Comparison of ENCODE assay signal across 26 mouse cellular contexts in the genomic region with DNA sequence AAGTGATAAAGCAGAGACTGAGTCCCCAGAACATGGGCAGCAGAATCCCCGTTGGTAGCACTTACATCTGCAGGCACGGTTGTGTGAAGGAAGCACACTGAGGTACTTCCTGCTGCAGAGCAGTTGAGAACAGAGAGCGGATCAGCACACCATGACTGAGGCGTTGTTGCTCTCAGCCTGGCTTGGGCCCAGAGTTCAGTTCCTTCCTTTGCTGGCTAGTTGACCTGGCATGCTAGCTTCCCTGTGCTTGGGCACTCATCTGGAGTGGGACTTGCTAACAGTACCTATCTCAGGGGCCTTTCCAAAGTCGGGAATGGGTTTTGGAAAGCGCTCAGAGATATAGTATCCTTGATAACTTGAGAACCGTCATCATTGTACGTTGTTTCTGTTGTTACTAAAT. TPM values are rescaled to one million over a fixed set of nuclear protein-coding genes. Genes with fewer than 3 reads are reported as not detected.
DNase-seq lines count a peak whose midpoint lies in the region; ATAC-seq lines count a peak whose summit lies in the region.
"Had no signal": no experiment of that assay in that cellular context is flagged by ENCODE, and none has a peak within 500 bp of the region (broad histone marks: within the 10 kb centered on the region; RNA-seq: fewer than 3 reads in every experiment).

No protein-coding gene starts in this region.

- H3K9me3 ChIP-seq in embryonic facial prominence, embryonic 13.5 days: no peaks in the 10 kb centered on the region
- H3K9me3 ChIP-seq in embryonic facial prominence, embryonic 10.5 days: no peaks in the 10 kb centered on the region
- no peaks in the 10 kb centered on the region for H3K9me3 ChIP-seq in midbrain, embryonic 13.5 days
- H3K9me3 ChIP-seq in midbrain, embryonic 10.5 days (replicated peaks): no peaks in the 10 kb centered on the region
- H3K9me3 ChIP-seq in midbrain, embryonic 16.5 days (replicated peaks; ENCODE audit: control insufficient read depth, low read length, poor library complexity, severe bottlenecking): no peaks in the 10 kb centered on the region
- H3K9me3 ChIP-seq: embryonic facial prominence, embryonic 15.5 days; heart, embryonic 10.5 days; heart, embryonic 13.5 days had no signal

- peaks cover 61% of the 10 kb centered on the region for H3K36me3 ChIP-seq in embryonic facial prominence, embryonic 13.5 days
- peaks cover 92% of the 10 kb centered on the region for H3K36me3 ChIP-seq in embryonic facial prominence, embryonic 10.5 days (replicated peaks)
- H3K36me3 ChIP-seq in midbrain, embryonic 13.5 days: peaks cover 41% of the 10 kb centered on the region
- peaks cover 79% of the 10 kb centered on the region for H3K36me3 ChIP-seq in midbrain, embryonic 10.5 days
- H3K36me3 ChIP-seq in midbrain, embryonic 16.5 days (ENCODE audit: control insufficient read depth, insufficient read depth, low read length): peaks cover 14% of the 10 kb centered on the region

- DNase-seq in embryonic facial prominence, embryonic 10.5 days (ENCODE audit: low spot score): no peak
- DNase-seq in lung, postnatal 14 days: peak; percentile 40
- DNase-seq in lung, postnatal 10 days: no peak
- DNase-seq in midbrain, embryonic 10.5 days (ENCODE audit: low spot score): no peak
- DNase-seq: adrenal gland, adult 8-10 months; adrenal gland, postnatal 25 days; cerebellum, adult 11-12 months; cerebellum, adult 8-10 months; cerebellum, postnatal 10 days; cerebellum, postnatal 36 days; embryo, embryonic 11 days; forebrain, postnatal 0 days; gastrocnemius, adult 2 months; gastrocnemius, postnatal 14 days; heart, adult 2 months; heart, postnatal 14 days; heart, postnatal 4 days had no signal

- no peak overlapping the region for H3K4me2 ChIP-seq in embryonic facial prominence, embryonic 13.5 days
- H3K4me2 ChIP-seq in midbrain, embryonic 13.5 days (replicated peaks): no peak overlapping the region
- no peak overlapping the region for H3K4me2 ChIP-seq in midbrain, embryonic 16.5 days (ENCODE audit: low read length)
- H3K4me2 ChIP-seq: embryonic facial prominence, embryonic 15.5 days; heart, embryonic 13.5 days; hindbrain, embryonic 14.5 days had no signal

- no peak overlapping the region for H3K9ac ChIP-seq in embryonic facial prominence, embryonic 13.5 days
- no peak overlapping the region for H3K9ac ChIP-seq in midbrain, embryonic 13.5 days (replicated peaks)
- no peak overlapping the region for H3K9ac ChIP-seq in midbrain, embryonic 16.5 days (ENCODE audit: low read depth, low read length)
- H3K9ac ChIP-seq: embryonic facial prominence, embryonic 15.5 days; forebrain, postnatal 0 days; heart, embryonic 13.5 days; hindbrain, embryonic 14.5 days had no signal

- H3K27me3 ChIP-seq in embryonic facial prominence, embryonic 13.5 days: no peaks in the 10 kb centered on the region
- H3K27me3 ChIP-seq in embryonic facial prominence, embryonic 10.5 days (replicated peaks; ENCODE audit: low read depth, poor library complexity, severe bottlenecking): no peaks in the 10 kb centered on the region
- H3K27me3 ChIP-seq in midbrain, embryonic 13.5 days: no peaks in the 10 kb centered on the region
- H3K27me3 ChIP-seq in midbrain, embryonic 10.5 days (ENCODE audit: low read depth, poor library complexity, severe bottlenecking): no peaks in the 10 kb centered on the region
- H3K27me3 ChIP-seq in midbrain, embryonic 16.5 days (ENCODE audit: control insufficient read depth, insufficient read depth, low read depth, low read length): no peaks in the 10 kb centered on the region
- H3K27me3 ChIP-seq: embryonic facial prominence, embryonic 15.5 days; heart, embryonic 13.5 days had no signal

- 77% methylated on average over 8 of the region's 8 CpGs for WGBS in embryonic facial prominence, embryonic 13.5 days
- 89% methylated on average over 8 of the region's 8 CpGs for WGBS in embryonic facial prominence, embryonic 10.5 days
- 85% methylated on average over 8 of the region's 8 CpGs for WGBS in midbrain, embryonic 13.5 days
- WGBS in midbrain, embryonic 10.5 days: 88% methylated on average over 8 of the region's 8 CpGs
- WGBS in midbrain, embryonic 16.5 days: 80% methylated on average over 8 of the region's 8 CpGs

- no peak for ATAC-seq in embryonic facial prominence, embryonic 13.5 days (ENCODE audit: insufficient number of reproducible peaks, insufficient read depth, low FRiP score, low TSS enrichment, low read depth)
- ATAC-seq in midbrain, embryonic 13.5 days: peak; percentile 50; the same call in 1 of the 2 replicates
- peak; percentile 42; the same call in 1 of the 2 replicates for ATAC-seq in midbrain, embryonic 16.5 days
- ATAC-seq: activated CD4-positive, CD25-positive, alpha-beta regulatory T cell, adult 4 months; forebrain, embryonic 14.5 days; forebrain, postnatal 0 days had no signal

- H3K4me1 ChIP-seq in embryonic facial prominence, embryonic 13.5 days: peaks cover 3% of the 10 kb centered on the region; the same call in 1 of the 2 replicates
- H3K4me1 ChIP-seq in embryonic facial prominence, embryonic 10.5 days: no peaks in the 10 kb centered on the region
- H3K4me1 ChIP-seq in midbrain, embryonic 13.5 days (replicated peaks): peaks cover 3% of the 10 kb centered on the region; the same call in 1 of the 2 replicates
- peaks cover 4% of the 10 kb centered on the region; the same call in 1 of the 2 replicates for H3K4me1 ChIP-seq in midbrain, embryonic 10.5 days
- H3K4me1 ChIP-seq in midbrain, embryonic 16.5 days (ENCODE audit: control insufficient read depth, insufficient read depth, low read length): 0 out of 2 replicates have a peak, but pooled peaks cover 2% of the 10 kb centered on the region

- 0 out of 2 replicates have a peak overlapping the region, but pooled peaks have one; percentile 22 for H3K27ac ChIP-seq in embryonic facial prominence, embryonic 13.5 days
- H3K27ac ChIP-seq in embryonic facial prominence, embryonic 10.5 days (replicated peaks): no peak overlapping the region
- H3K27ac ChIP-seq in midbrain, embryonic 13.5 days: no peak overlapping the region
- no peak overlapping the region for H3K27ac ChIP-seq in midbrain, embryonic 10.5 days (replicated peaks)
- H3K27ac ChIP-seq in midbrain, embryonic 16.5 days (ENCODE audit: low read length): 0 out of 2 replicates have a peak overlapping the region, but pooled peaks have one; percentile 1
- H3K27ac ChIP-seq: embryonic facial prominence, embryonic 15.5 days; gastrocnemius, adult 2 months; heart, adult 2 months; heart, embryonic 10.5 days; heart, embryonic 13.5 days; hindbrain, embryonic 14.5 days had no signal

- H3K4me3 ChIP-seq in embryonic facial prominence, embryonic 13.5 days: no peak overlapping the region
- no peak overlapping the region for H3K4me3 ChIP-seq in embryonic facial prominence, embryonic 10.5 days
- H3K4me3 ChIP-seq in midbrain, embryonic 13.5 days (replicated peaks): no peak overlapping the region
- no peak overlapping the region for H3K4me3 ChIP-seq in midbrain, embryonic 10.5 days
- H3K4me3 ChIP-seq in midbrain, embryonic 16.5 days (ENCODE audit: low read depth, low read length): no peak overlapping the region
- H3K4me3 ChIP-seq: embryonic facial prominence, embryonic 15.5 days; gastrocnemius, adult 2 months; heart, adult 2 months; heart, embryonic 10.5 days; heart, embryonic 13.5 days had no signal

RNA-seq across cellular contexts. Expression of a gene that starts 38.3 kb away (rescaled TPM):
- 15.6 and 16.1 TPM in 2 replicates for polyA plus RNA-seq in embryonic facial prominence, embryonic 13.5 days (2015; fragmentation: Nextera tagmentation; extraction: Ambion mirVana)
- 17.2 and 17.5 TPM in 2 replicates for polyA plus RNA-seq in embryonic facial prominence, embryonic 10.5 days (2016; fragmentation: Nextera tagmentation; extraction: Ambion mirVana)
- polyA plus RNA-seq in midbrain, embryonic 13.5 days (2015; fragmentation: Nextera tagmentation; extraction: Ambion mirVana): 10.5 and 11.6 TPM in 2 replicates
- 13.5 and 14.4 TPM in 2 replicates for polyA plus RNA-seq in midbrain, embryonic 10.5 days (2016; fragmentation: Nextera tagmentation; extraction: Ambion mirVana)
- polyA plus RNA-seq in midbrain, embryonic 16.5 days (2015; fragmentation: Nextera tagmentation; extraction: Ambion mirVana): 7.8 and 7.9 TPM in 2 replicates

RNA-seq across cellular contexts. Expression of a gene that starts 38.3 kb away (rescaled TPM):
- polyA plus RNA-seq in embryonic facial prominence, embryonic 13.5 days (2015; fragmentation: Nextera tagmentation; extraction: Ambion mirVana): 23.2 and 24.6 TPM in 2 replicates
- 19.0 and 23.1 TPM in 2 replicates for polyA plus RNA-seq in embryonic facial prominence, embryonic 10.5 days (2016; fragmentation: Nextera tagmentation; extraction: Ambion mirVana)
- 14.2 and 16.4 TPM in 2 replicates for polyA plus RNA-seq in midbrain, embryonic 13.5 days (2015; fragmentation: Nextera tagmentation; extraction: Ambion mirVana)
- polyA plus RNA-seq in midbrain, embryonic 10.5 days (2016; fragmentation: Nextera tagmentation; extraction: Ambion mirVana): 16.5 and 17.8 TPM in 2 replicates
- 10.9 and 11.0 TPM in 2 replicates for polyA plus RNA-seq in midbrain, embryonic 16.5 days (2015; fragmentation: Nextera tagmentation; extraction: Ambion mirVana)

Comparison
In these comparisons a context has a peak if more than half of its experiments do, and no peak if none do; other contexts are left out.
1. H3K27ac ChIP-seq: peak in embryonic facial prominence, embryonic 13.5 days (single experiment) and midbrain, embryonic 16.5 days (single experiment); none in embryonic facial prominence, embryonic 10.5 days (single experiment), midbrain, embryonic 13.5 days (single experiment) and midbrain, embryonic 10.5 days (single experiment).